Mouse (Mus musculus) lung, postnatal 14 days (tissue): ENCODE measurements around the gene Ofcc1.

ENCODE experiments used
- DNase-seq: peaks from one replicate; pipeline ENCODE4 v3.0.0; 2021

Gene Ofcc1

GRCm38 (mm10) chr13:40361288-40361687 is at the start of gene Ofcc1:
TSS of gene Ofcc1 (minus strand) at chr13:40361450.
- DNase-seq = peak; percentile 14

GRCm38 (mm10) chr13:40390120-40390519 is 28.9 kb upstream of the Ofcc1 start:
- DNase-seq = no peak

GRCm38 (mm10) chr13:40387446-40387845 is 26.2 kb upstream of the Ofcc1 start:
- DNase-seq = no peak

- no peak for DNase-seq
Measured at GRCm38 (mm10) chr13:40384962-40385361, 23.7 kb upstream of the Ofcc1 start.

GRCm38 (mm10) chr13:40376773-40377172 is 15.5 kb upstream of the Ofcc1 start:
- DNase-seq = no peak

GRCm38 (mm10) chr13:40366762-40367161 is 5.5 kb upstream of the Ofcc1 start:
- no peak for DNase-seq

GRCm38 (mm10) chr13:40364855-40365254 is 3.6 kb upstream of the Ofcc1 start:
- no peak for DNase-seq

- no peak for DNase-seq
Measured at GRCm38 (mm10) chr13:40360692-40361091, 558 bp downstream of the Ofcc1 start.

- no peak for DNase-seq
Measured at GRCm38 (mm10) chr13:40347045-40347444, 14.2 kb downstream of the Ofcc1 start.

- no peak for DNase-seq
Measured at GRCm38 (mm10) chr13:40323301-40323700, 37.9 kb downstream of the Ofcc1 start.

- no peak for DNase-seq
Measured at GRCm38 (mm10) chr13:40320814-40321525, 40.3 kb downstream of the Ofcc1 start.

- DNase-seq = no peak
Measured at GRCm38 (mm10) chr13:40317731-40318130, 43.5 kb downstream of the Ofcc1 start.

GRCm38 (mm10) chr13:40315158-40315792 is 46.0 kb downstream of the Ofcc1 start:
- no peak for DNase-seq

- no peak for DNase-seq
Measured at GRCm38 (mm10) chr13:40292891-40293290, 68.4 kb downstream of the Ofcc1 start.

- no peak for DNase-seq
Measured at GRCm38 (mm10) chr13:40290846-40291245, 70.4 kb downstream of the Ofcc1 start.

GRCm38 (mm10) chr13:40288650-40289049 is 72.6 kb downstream of the Ofcc1 start:
- DNase-seq = no peak

- no peak for DNase-seq
Measured at GRCm38 (mm10) chr13:40287266-40288002, 73.8 kb downstream of the Ofcc1 start.

- peak; percentile 2 for DNase-seq
Measured at GRCm38 (mm10) chr13:40285234-40285791, 75.9 kb downstream of the Ofcc1 start.

- DNase-seq = no peak
Measured at GRCm38 (mm10) chr13:40280616-40281015, 80.6 kb downstream of the Ofcc1 start.

GRCm38 (mm10) chr13:40267546-40267945 is 93.7 kb downstream of the Ofcc1 start:
- no peak for DNase-seq

- DNase-seq = no peak
Measured at GRCm38 (mm10) chr13:40263087-40263807, 98.0 kb downstream of the Ofcc1 start.

- no peak for DNase-seq
Measured at GRCm38 (mm10) chr13:40258757-40259156, 102.5 kb downstream of the Ofcc1 start.

- DNase-seq = peak; percentile 25
Measured at GRCm38 (mm10) chr13:40243821-40244220, 117.4 kb downstream of the Ofcc1 start.
